Comparison of ENCODE assay signal across 8 mouse cellular contexts in the genomic region with DNA sequence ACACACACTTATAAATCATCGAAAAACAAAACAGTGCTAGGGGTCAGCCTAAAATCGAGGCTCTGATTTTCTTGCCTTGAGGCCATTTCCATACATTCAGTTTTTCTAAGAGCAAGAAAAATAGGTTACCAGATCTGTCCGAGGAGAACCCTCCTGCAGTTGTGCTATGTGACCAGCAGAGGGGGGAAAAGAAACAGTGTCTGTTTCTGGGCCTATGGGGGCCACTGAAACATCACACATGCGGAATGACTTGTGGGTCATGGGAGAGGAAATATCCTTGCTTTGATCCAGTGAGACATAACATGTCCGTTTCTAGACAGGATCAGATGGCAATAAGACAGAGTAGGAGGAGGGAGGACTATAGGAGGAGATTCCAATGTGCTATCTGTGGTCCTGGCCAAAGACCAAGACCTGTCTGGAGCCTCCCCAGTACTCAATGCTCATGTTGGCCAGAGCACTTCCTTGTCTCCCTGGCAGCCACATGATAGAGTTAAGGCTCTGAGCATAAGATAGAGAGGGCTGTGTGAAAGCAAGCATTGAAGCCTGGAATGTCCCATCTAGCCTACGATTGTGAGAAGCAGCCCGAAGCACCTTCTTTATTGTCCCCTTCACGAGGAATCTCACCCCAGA. TPM values are rescaled to one million over a fixed set of nuclear protein-coding genes. Genes with fewer than 3 reads are reported as not detected.
DNase-seq lines count a peak whose midpoint lies in the region; ATAC-seq and TF ChIP-seq lines count a peak whose summit lies in the region.

No protein-coding gene starts in this region.

- H3K27ac ChIP-seq in layer of hippocampus, adult 2 months: no peak overlapping the region
- no peak overlapping the region for H3K27ac ChIP-seq in ES-Bruce4 (ENCODE audit: insufficient read depth, low read length)
- H3K27ac ChIP-seq in liver, embryonic 11.5 days (ENCODE audit: low read depth, low read length): no peak overlapping the region
- no peak overlapping the region for H3K27ac ChIP-seq in thymus, adult 2 months (ENCODE audit: control insufficient read depth, insufficient read depth, low read length)

- DNase-seq in layer of hippocampus, adult 2 months (ENCODE audit: low spot score in 2 of 2): peak; percentile 26 to 30
- no peak for DNase-seq in layer of hippocampus, adult 9-10 months (ENCODE audit: low spot score)
- peak; percentile 67 for DNase-seq in ZHBTc4 (ENCODE audit: low read depth, low spot score)
- peak; percentile 34 for DNase-seq in forelimb bud, embryonic 11.5 days (ENCODE audit: low read depth, low spot score)
- no peak for DNase-seq in liver, embryonic 11.5 days (ENCODE audit: low spot score)
- peak; percentile 31 for DNase-seq in thymus, adult 2 months
- no peak for DNase-seq in frontal cortex, postnatal 14 days (ENCODE audit: low spot score in 2 of 2)

- H3K36me3 ChIP-seq in ES-Bruce4 (ENCODE audit: control insufficient read depth, insufficient read depth, low read length, poor library complexity, severe bottlenecking): no peaks in the 10 kb centered on the region
- no peaks in the 10 kb centered on the region for H3K36me3 ChIP-seq in liver, embryonic 11.5 days (ENCODE audit: control insufficient read depth, insufficient read depth, low read length)
- H3K36me3 ChIP-seq in thymus, adult 2 months (ENCODE audit: control insufficient read depth, insufficient read depth, low read length): no peaks in the 10 kb centered on the region

- WGBS in liver, embryonic 11.5 days: 45% methylated on average over 8 of the region's 8 CpGs
- WGBS in thymus, adult 2 months: 53% methylated on average over 8 of the region's 8 CpGs

- ATAC-seq in liver, embryonic 11.5 days (replicated peaks; ENCODE audit: low FRiP score): peak; percentile 47; the same call in 1 of the 2 replicates

- no peak for TF ChIP-seq EP300 in ES-Bruce4 (IDR thresholded peaks at IDR 0.05; ENCODE audit: insufficient read depth, low read depth, low read length)

- H3K4me1 ChIP-seq in ES-Bruce4 (ENCODE audit: control insufficient read depth, insufficient read depth, low read length): peaks cover 2% of the 10 kb centered on the region
- H3K4me1 ChIP-seq in liver, embryonic 11.5 days (replicated peaks; ENCODE audit: control insufficient read depth, insufficient read depth, low read length): peaks cover 13% of the 10 kb centered on the region
- H3K4me1 ChIP-seq in thymus, adult 2 months (replicated peaks; ENCODE audit: control insufficient read depth, insufficient read depth, low read length): no peaks in the 10 kb centered on the region

- H3K4me3 ChIP-seq in layer of hippocampus, adult 2 months: no peak overlapping the region
- no peak overlapping the region for H3K4me3 ChIP-seq in ES-Bruce4 (ENCODE audit: low read depth, low read length)
- no peak overlapping the region for H3K4me3 ChIP-seq in liver, embryonic 11.5 days (ENCODE audit: low read depth, low read length)
- H3K4me3 ChIP-seq in thymus, adult 2 months (ENCODE audit: control insufficient read depth, insufficient read depth, low read length): no peak overlapping the region

- no peak overlapping the region for H3K9ac ChIP-seq in ES-Bruce4 (ENCODE audit: low read depth, poor library complexity, severe bottlenecking)
- no peak overlapping the region for H3K9ac ChIP-seq in liver, embryonic 11.5 days (ENCODE audit: low read depth, low read length)

- no peaks in the 10 kb centered on the region for H3K27me3 ChIP-seq in ES-Bruce4 (ENCODE audit: control insufficient read depth, insufficient read depth, low read length, poor library complexity, severe bottlenecking)
- H3K27me3 ChIP-seq in liver, embryonic 11.5 days (replicated peaks; ENCODE audit: control insufficient read depth, insufficient read depth, low read length): no peaks in the 10 kb centered on the region
- H3K27me3 ChIP-seq in thymus, adult 2 months (ENCODE audit: control insufficient read depth, insufficient read depth, low read length): no peaks in the 10 kb centered on the region

- H3K4me2 ChIP-seq in liver, embryonic 11.5 days: no peak overlapping the region

- peak; percentile 88 for TF ChIP-seq CTCF in layer of hippocampus, adult 2 months (conservative IDR thresholded peaks at IDR 0.05)
- TF ChIP-seq CTCF in ES-Bruce4 (IDR thresholded peaks at IDR 0.05; ENCODE audit: low read depth, low read length): peak; percentile 46
- TF ChIP-seq CTCF in thymus, adult 2 months (IDR thresholded peaks at IDR 0.05; ENCODE audit: borderline replicate concordance, control insufficient read depth, extremely low read depth, insufficient read depth, low read length, poor library complexity): no peak

- no peak for TF ChIP-seq POLR2A in ES-Bruce4 (IDR thresholded peaks at IDR 0.05; ENCODE audit: insufficient read depth, low read length)
- no peak for TF ChIP-seq POLR2A in thymus, adult 2 months (IDR thresholded peaks at IDR 0.05; ENCODE audit: control insufficient read depth, extremely low read depth, insufficient read depth, low read length, poor library complexity)

- no peaks in the 10 kb centered on the region for H3K9me3 ChIP-seq in ES-Bruce4 (replicated peaks; ENCODE audit: control insufficient read depth, insufficient read depth, low read length, poor library complexity, severe bottlenecking)
- no peaks in the 10 kb centered on the region for H3K9me3 ChIP-seq in liver, embryonic 11.5 days (ENCODE audit: control insufficient read depth, low read length)

RNA-seq across cellular contexts. Expression of a gene that starts 14.4 kb away (rescaled TPM):
- under 1 TPM in 1 of 2 experiments, not detected in 1; 0.17 TPM for total RNA-seq in layer of hippocampus, adult 2 months (2021)
- polyA plus RNA-seq in ES-Bruce4 (2011; ENCODE audit: insufficient read depth, insufficient read length, low read depth, missing spikeins): 5.5 and 5.6 TPM in 2 replicates
- 0.49 and 0.77 TPM in 2 replicates for polyA plus RNA-seq in liver, embryonic 11.5 days (2014; fragmentation: Nextera tagmentation; extraction: Ambion mirVana)
- not detected in 2 replicates for polyA plus RNA-seq in thymus, adult 2 months (2012; rRNA removed)

RNA-seq across cellular contexts. Expression of a gene that starts 30.3 kb away (rescaled TPM):
- total RNA-seq in layer of hippocampus, adult 2 months (2021): 10 to 100 TPM; 72.4 to 75.8 TPM
- polyA plus RNA-seq in ES-Bruce4 (2011; ENCODE audit: insufficient read depth, insufficient read length, low read depth, missing spikeins): 184 and 190 TPM in 2 replicates
- polyA plus RNA-seq in liver, embryonic 11.5 days (2014; fragmentation: Nextera tagmentation; extraction: Ambion mirVana): 235 and 274 TPM in 2 replicates
- polyA plus RNA-seq in thymus, adult 2 months (2012; rRNA removed): 14.6 and 15.5 TPM in 2 replicates

Comparison
In these comparisons a context has a peak if more than half of its experiments do, and no peak if none do; other contexts are left out.
1. DNase-seq: peak in layer of hippocampus, adult 2 months (2 of 2), ZHBTc4 (single experiment), forelimb bud, embryonic 11.5 days (single experiment) and thymus, adult 2 months (single experiment); none in layer of hippocampus, adult 9-10 months (single experiment), liver, embryonic 11.5 days (single experiment) and frontal cortex, postnatal 14 days (0 of 2).
2. RNA of a gene that starts 30.3 kb away (polyA plus RNA-seq): 235 to 274 TPM in liver, embryonic 11.5 days and 184 to 190 TPM in ES-Bruce4; 14.6 to 15.5 TPM in thymus, adult 2 months; every median in the first group is over 10 times any median in the second.